In the genomic region with DNA sequence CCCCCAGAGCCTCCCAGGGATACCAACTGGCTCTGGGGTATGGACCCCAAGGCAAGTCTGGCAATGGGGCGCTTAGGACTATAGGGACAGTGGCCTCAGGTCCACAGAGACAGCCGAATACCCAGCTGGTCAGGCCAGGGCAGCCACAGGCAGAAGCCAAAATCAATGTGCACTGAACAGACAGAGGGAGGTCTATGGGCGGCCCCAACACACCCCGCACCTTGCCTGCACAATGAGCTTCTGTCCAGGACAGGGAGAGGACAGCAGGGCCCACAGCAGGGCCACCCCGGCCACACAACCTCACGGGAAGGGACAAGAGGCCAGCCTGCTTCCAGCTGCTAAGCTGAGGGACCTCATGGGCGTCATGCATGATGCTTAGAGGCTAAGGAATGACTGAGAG, we compare ENCODE assay signal across 8 mouse cellular contexts. TPM values are rescaled to one million over a fixed set of nuclear protein-coding genes. Genes with fewer than 3 reads are reported as not detected.
DNase-seq lines count a peak whose midpoint lies in the region; ATAC-seq and TF ChIP-seq lines count a peak whose summit lies in the region.

No protein-coding gene starts in this region.

- DNase-seq in layer of hippocampus, adult 2 months (ENCODE audit: low spot score in 2 of 2), result no peak
- DNase-seq in layer of hippocampus, postnatal 25 days (ENCODE audit: extremely low spot score in 1 of 2, low spot score in 1 of 2), result no peak
- DNase-seq in cerebellum, adult 18-20 months, result peak; percentile 65 to 74
- no peak for DNase-seq in thymus, adult 18-20 months
- no peak for DNase-seq in kidney, adult 11 months
- no peak for DNase-seq in urinary bladder, postnatal 10 days (ENCODE audit: low spot score)

- H3K27me3 ChIP-seq in forebrain, embryonic 15.5 days, result no peaks in the 10 kb centered on the region
- H3K27me3 ChIP-seq in midbrain, embryonic 12.5 days, result peaks cover 99% of the 10 kb centered on the region

- no peaks in the 10 kb centered on the region for H3K9me3 ChIP-seq in forebrain, embryonic 15.5 days
- H3K9me3 ChIP-seq in midbrain, embryonic 12.5 days, result no peaks in the 10 kb centered on the region

- no peaks in the 10 kb centered on the region for H3K36me3 ChIP-seq in forebrain, embryonic 15.5 days
- no peaks in the 10 kb centered on the region for H3K36me3 ChIP-seq in midbrain, embryonic 12.5 days

- peak overlapping the region; percentile 24; the same call in 1 of the 2 replicates for H3K4me3 ChIP-seq in layer of hippocampus, adult 2 months
- H3K4me3 ChIP-seq in forebrain, embryonic 15.5 days, result no peak overlapping the region
- H3K4me3 ChIP-seq in midbrain, embryonic 12.5 days, result no peak overlapping the region

- peak overlapping the region; percentile 38 for H3K9ac ChIP-seq in forebrain, embryonic 15.5 days (replicated peaks)
- peak overlapping the region; percentile 11; the same call in 1 of the 2 replicates for H3K9ac ChIP-seq in midbrain, embryonic 12.5 days (replicated peaks)

- peak; percentile 27 for ATAC-seq in forebrain, embryonic 15.5 days (replicated peaks)
- no peak for ATAC-seq in midbrain, embryonic 12.5 days (ENCODE audit: low FRiP score, low read depth)

- peak overlapping the region; percentile 37 for H3K4me2 ChIP-seq in forebrain, embryonic 15.5 days (replicated peaks)
- H3K4me2 ChIP-seq in midbrain, embryonic 12.5 days (replicated peaks), result no peak overlapping the region; the same call in 1 of the 2 replicates

- WGBS in forebrain, embryonic 15.5 days, result 30% methylated on average over 7 of the region's 7 CpGs
- 54% methylated on average over 7 of the region's 7 CpGs for WGBS in midbrain, embryonic 12.5 days

- H3K27ac ChIP-seq in layer of hippocampus, adult 2 months, result peak overlapping the region; percentile 97
- H3K27ac ChIP-seq in forebrain, embryonic 15.5 days (replicated peaks), result peak overlapping the region; percentile 97
- no peak overlapping the region for H3K27ac ChIP-seq in midbrain, embryonic 12.5 days (replicated peaks)

- TF ChIP-seq CTCF in layer of hippocampus, adult 2 months (conservative IDR thresholded peaks at IDR 0.05), result no peak

- H3K4me1 ChIP-seq in forebrain, embryonic 15.5 days, result peaks cover 97% of the 10 kb centered on the region
- H3K4me1 ChIP-seq in midbrain, embryonic 12.5 days, result peaks cover 26% of the 10 kb centered on the region

RNA-seq across cellular contexts. Expression of gene Nfix, which starts 5.7 kb away (rescaled TPM):
- total RNA-seq in layer of hippocampus, adult 2 months (2021), result 100 to 1,000 TPM; 408 to 482 TPM
- 100 to 1,000 TPM; 406 to 477 TPM for total RNA-seq in layer of hippocampus, postnatal 25 days (2021)
- 413 and 445 TPM in 2 replicates for polyA plus RNA-seq in forebrain, embryonic 15.5 days (2015; fragmentation: Nextera tagmentation; extraction: Ambion mirVana)
- polyA plus RNA-seq in midbrain, embryonic 12.5 days (2016; fragmentation: Nextera tagmentation; extraction: Ambion mirVana), result 6.6 and 8.5 TPM in 2 replicates

RNA-seq across cellular contexts. Expression of gene Dand5, which starts 28.1 kb away (rescaled TPM):
- 10 to 100 TPM; 11.9 TPM for total RNA-seq in layer of hippocampus, adult 2 months (2021)
- total RNA-seq in layer of hippocampus, postnatal 25 days (2021), result 10 to 100 TPM in 1 of 2 experiments, 1 to 10 TPM in 1; 9.3 to 10.6 TPM
- 8.1 and 8.9 TPM in 2 replicates for polyA plus RNA-seq in forebrain, embryonic 15.5 days (2015; fragmentation: Nextera tagmentation; extraction: Ambion mirVana)
- polyA plus RNA-seq in midbrain, embryonic 12.5 days (2016; fragmentation: Nextera tagmentation; extraction: Ambion mirVana), result 5.0 and 6.1 TPM in 2 replicates

RNA-seq across cellular contexts. Expression of gene Gadd45gip1, which starts 36.8 kb away (rescaled TPM):
- total RNA-seq in layer of hippocampus, adult 2 months (2021), result 10 to 100 TPM; 23.3 to 26.1 TPM
- 10 to 100 TPM; 23.7 to 27.3 TPM for total RNA-seq in layer of hippocampus, postnatal 25 days (2021)
- 36.3 and 39.9 TPM in 2 replicates for polyA plus RNA-seq in forebrain, embryonic 15.5 days (2015; fragmentation: Nextera tagmentation; extraction: Ambion mirVana)
- 36.1 and 36.6 TPM in 2 replicates for polyA plus RNA-seq in midbrain, embryonic 12.5 days (2016; fragmentation: Nextera tagmentation; extraction: Ambion mirVana)

RNA-seq across cellular contexts. Expression of gene Rad23a, which starts 46.0 kb away (rescaled TPM):
- total RNA-seq in layer of hippocampus, adult 2 months (2021), result 10 to 100 TPM; 63.4 to 75.9 TPM
- total RNA-seq in layer of hippocampus, postnatal 25 days (2021), result 10 to 100 TPM; 67.0 to 69.7 TPM
- polyA plus RNA-seq in forebrain, embryonic 15.5 days (2015; fragmentation: Nextera tagmentation; extraction: Ambion mirVana), result 82.1 and 85.1 TPM in 2 replicates
- 104 and 110 TPM in 2 replicates for polyA plus RNA-seq in midbrain, embryonic 12.5 days (2016; fragmentation: Nextera tagmentation; extraction: Ambion mirVana)

RNA-seq across cellular contexts. Expression of gene Calr, which starts 52.2 kb away (rescaled TPM):
- total RNA-seq in layer of hippocampus, adult 2 months (2021), result 100 to 1,000 TPM; 457 to 504 TPM
- total RNA-seq in layer of hippocampus, postnatal 25 days (2021), result 100 to 1,000 TPM; 473 to 552 TPM
- 559 and 575 TPM in 2 replicates for polyA plus RNA-seq in forebrain, embryonic 15.5 days (2015; fragmentation: Nextera tagmentation; extraction: Ambion mirVana)
- 640 and 681 TPM in 2 replicates for polyA plus RNA-seq in midbrain, embryonic 12.5 days (2016; fragmentation: Nextera tagmentation; extraction: Ambion mirVana)

Comparison
In these comparisons a context has a peak if more than half of its experiments do, and no peak if none do; other contexts are left out.
1. DNase-seq: peak in cerebellum, adult 18-20 months (2 of 2); none in layer of hippocampus, adult 2 months (0 of 2), layer of hippocampus, postnatal 25 days (0 of 2), thymus, adult 18-20 months (0 of 2), kidney, adult 11 months (single experiment) and urinary bladder, postnatal 10 days (single experiment).